Mouse (Mus musculus): ENCODE measurements around the gene Dgkh.

GRCm38 (mm10) chr14:78566431-78566830 lies 166.1 kb downstream of the Dgkh start:
- TF ChIP-seq POLR2A (IDR thresholded peaks at IDR 0.05; ENCODE audit: insufficient read depth, low read depth, low read length) (no peak), CTCF (IDR thresholded peaks at IDR 0.05; ENCODE audit: insufficient read depth, low read depth, low read length) (no peak)

Measured in olfactory bulb, adult 2 months (tissue).